ENCODE assay signal across 8 mouse cellular contexts in the genomic region with DNA sequence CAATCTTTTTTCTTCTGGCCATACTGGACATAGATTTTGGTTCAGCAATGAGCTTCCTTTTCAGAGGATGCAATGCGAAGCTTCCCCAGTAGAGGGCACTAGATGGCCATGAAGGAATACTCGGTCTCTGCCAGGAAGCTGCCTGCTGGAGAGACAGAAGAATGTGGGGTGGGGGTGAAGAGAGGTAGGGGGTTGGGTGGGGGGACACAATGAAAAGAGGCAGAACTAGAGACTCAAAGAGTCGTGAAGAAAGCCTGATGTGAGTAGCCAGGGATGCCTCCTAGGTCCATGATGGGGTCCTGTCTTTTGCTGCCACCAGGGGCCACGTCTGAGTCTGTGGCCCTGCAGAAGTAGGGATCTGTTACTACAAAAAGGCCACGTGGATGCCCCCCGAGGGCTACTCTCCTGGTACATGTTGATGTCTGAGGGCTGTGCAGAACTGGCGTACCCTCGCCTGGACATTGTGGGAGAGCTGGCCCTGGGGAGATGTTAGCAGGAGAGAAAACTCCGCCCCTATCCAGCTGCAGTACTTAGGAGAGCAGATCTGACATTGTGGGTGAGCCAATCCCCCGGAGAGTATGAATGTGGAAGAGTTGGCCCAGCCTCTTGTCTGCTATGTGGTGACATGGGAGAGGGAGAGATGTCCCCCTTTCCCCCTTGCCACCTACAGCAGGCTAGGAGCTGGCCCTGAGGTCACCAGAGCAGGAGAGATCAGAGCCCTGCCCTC. TPM values are rescaled to one million over a fixed set of nuclear protein-coding genes. Genes with fewer than 3 reads are reported as not detected.
DNase-seq lines count a peak whose midpoint lies in the region; ATAC-seq and TF ChIP-seq lines count a peak whose summit lies in the region.

No protein-coding gene starts in this region.

- H3K4me3 ChIP-seq in ES-E14 (ENCODE audit: insufficient read depth in 1 of 2, low read depth in 1 of 2, low read length in 2 of 2, poor library complexity in 1 of 2, severe bottlenecking in 1 of 2), result no peak overlapping the region
- H3K4me3 ChIP-seq in forebrain, embryonic 14.5 days (ENCODE audit: low read depth, low read length), result no peak overlapping the region
- no peak overlapping the region for H3K4me3 ChIP-seq in hindbrain, embryonic 10.5 days
- H3K4me3 ChIP-seq in layer of hippocampus, adult 2 months, result no peak overlapping the region
- H3K4me3 ChIP-seq in lung, adult 2 months (replicated peaks; ENCODE audit: extremely low read depth, low read depth, low read length), result no peak overlapping the region

- TF ChIP-seq CTCF in brain, embryonic 14.5 days (IDR thresholded peaks at IDR 0.05; ENCODE audit: borderline replicate concordance, extremely low read depth, insufficient read depth, insufficient read length), result peak; percentile 84
- peak; percentile 87 for TF ChIP-seq CTCF in layer of hippocampus, adult 2 months (conservative IDR thresholded peaks at IDR 0.05)
- TF ChIP-seq CTCF in lung, adult 2 months (IDR thresholded peaks at IDR 0.05; ENCODE audit: insufficient read depth, low read length), result peak; percentile 74

- H3K27me3 ChIP-seq in forebrain, embryonic 14.5 days (replicated peaks; ENCODE audit: control insufficient read depth, insufficient read depth, low read length), result no peaks in the 10 kb centered on the region
- H3K27me3 ChIP-seq in hindbrain, embryonic 10.5 days (ENCODE audit: insufficient read depth, poor library complexity, severe bottlenecking), result no peaks in the 10 kb centered on the region

- no peak for TF ChIP-seq POLR2A in brain, embryonic 14.5 days (IDR thresholded peaks at IDR 0.05; ENCODE audit: borderline replicate concordance, extremely low read depth, insufficient read depth, insufficient read length, poor library complexity, severe bottlenecking)
- TF ChIP-seq POLR2A in lung, adult 2 months (IDR thresholded peaks at IDR 0.05; ENCODE audit: borderline replicate concordance, extremely low read depth, low read depth, low read length), result no peak

- no peak overlapping the region for H3K4me2 ChIP-seq in forebrain, embryonic 14.5 days (ENCODE audit: low read length)

- 23% methylated on average over 10 of the region's 10 CpGs for WGBS in forebrain, embryonic 14.5 days
- 28% methylated on average over 10 of the region's 10 CpGs for WGBS in hindbrain, embryonic 10.5 days
- WGBS in lung, adult 2 months, result 32% methylated on average over 10 of the region's 10 CpGs

- in situ Hi-C loops in ES-E14 (cut with MboI; ENCODE audit: low sequenced_read_pairs in 2 of 2, unreplicated experiment in 2 of 2), result loop anchor here in 1 of 2 experiments (10.0 kb wide), 2 partner anchors 202 to 282 kb away; partner anchors contain the start of gene Fam3b

- no peak overlapping the region for H3K27ac ChIP-seq in ES-E14 (ENCODE audit: insufficient read depth, low read depth, low read length, poor library complexity, severe bottlenecking)
- no peak overlapping the region for H3K27ac ChIP-seq in forebrain, embryonic 14.5 days (ENCODE audit: low read depth, low read length)
- H3K27ac ChIP-seq in hindbrain, embryonic 10.5 days, result peak overlapping the region; percentile 59
- no peak overlapping the region for H3K27ac ChIP-seq in layer of hippocampus, adult 2 months

- H3K9ac ChIP-seq in ES-E14 (ENCODE audit: insufficient read depth, low read depth, low read length, poor library complexity, severe bottlenecking), result 0 out of 2 replicates have a peak overlapping the region, but pooled peaks have one; percentile 6
- no peak overlapping the region for H3K9ac ChIP-seq in forebrain, embryonic 14.5 days (ENCODE audit: low read length)

- H3K4me1 ChIP-seq in ES-E14 (ENCODE audit: control insufficient read depth in 2 of 2, insufficient read depth in 2 of 2, low read length in 2 of 2, poor library complexity in 1 of 2), result peaks cover 0 to 6% of the 10 kb centered on the region in 2 experiments; a peak in 1 of 4 replicates
- no peaks in the 10 kb centered on the region for H3K4me1 ChIP-seq in forebrain, embryonic 14.5 days (ENCODE audit: control insufficient read depth, insufficient read depth, low read length)
- peaks cover 11% of the 10 kb centered on the region for H3K4me1 ChIP-seq in hindbrain, embryonic 10.5 days (replicated peaks)
- H3K4me1 ChIP-seq in lung, adult 2 months (ENCODE audit: control insufficient read depth, insufficient read depth, low read length), result no peaks in the 10 kb centered on the region

- peak; percentile 69 for DNase-seq in ES-E14 (ENCODE audit: low read depth, low spot score)
- peak; percentile 83 for DNase-seq in brain, embryonic 14.5 days (ENCODE audit: low read depth)
- DNase-seq in forebrain, embryonic 14.5 days (ENCODE audit: low spot score), result peak; percentile 88
- peak; percentile 79 for DNase-seq in hindbrain, embryonic 10.5 days (ENCODE audit: low spot score)
- DNase-seq in layer of hippocampus, adult 2 months (ENCODE audit: low spot score in 2 of 2), result peak; percentile 67 to 88
- peak; percentile 72 for DNase-seq in lung, adult 2 months
- peak; percentile 49 for DNase-seq in ovary, postnatal 36 days (ENCODE audit: low spot score)
- DNase-seq in thymus, postnatal 25 days, result peak; percentile 78

- peak; percentile 76 for ATAC-seq in forebrain, embryonic 14.5 days

- H3K36me3 ChIP-seq in ES-E14 (ENCODE audit: control insufficient read depth, insufficient read depth, low read length, poor library complexity, severe bottlenecking), result no peaks in the 10 kb centered on the region
- H3K36me3 ChIP-seq in forebrain, embryonic 14.5 days (ENCODE audit: control insufficient read depth, insufficient read depth, low read length), result no peaks in the 10 kb centered on the region
- no peaks in the 10 kb centered on the region for H3K36me3 ChIP-seq in hindbrain, embryonic 10.5 days

- H3K9me3 ChIP-seq in ES-E14 (ENCODE audit: control insufficient read depth, insufficient read depth, low read depth, low read length), result no peaks in the 10 kb centered on the region
- H3K9me3 ChIP-seq in forebrain, embryonic 14.5 days (replicated peaks; ENCODE audit: control insufficient read depth, low read length), result no peaks in the 10 kb centered on the region
- H3K9me3 ChIP-seq in hindbrain, embryonic 10.5 days, result no peaks in the 10 kb centered on the region

TF ChIP-seq in ES-E14, 5 proteins besides CTCF, POLR2A, EP300 and RAD21:
- TF ChIP-seq MAFK (IDR thresholded peaks at IDR 0.05; ENCODE audit: insufficient read depth, low read depth, low read length) (no peak), HCFC1 (IDR thresholded peaks at IDR 0.05; ENCODE audit: borderline replicate concordance, insufficient read depth, low read length) (no peak), ZC3H11A (IDR thresholded peaks at IDR 0.05; ENCODE audit: borderline replicate concordance, low read depth, low read length) (peak; percentile 51; the same call in 1 of the 2 replicates), CHD2 (IDR thresholded peaks at IDR 0.05; ENCODE audit: low read depth, low read length) (no peak), ZNF384 (IDR thresholded peaks at IDR 0.05; ENCODE audit: low read depth, low read length) (no peak)

RNA-seq across cellular contexts. Expression of gene Bace2, which starts 43.4 kb away (rescaled TPM):
- total RNA-seq in ES-E14 (2012; rRNA removed), result 0.11 and 0.54 TPM in 2 replicates
- 0.37 and 0.71 TPM in 2 replicates for polyA plus RNA-seq in brain, embryonic 14.5 days (2012; rRNA removed)
- 1.8 and 2.9 TPM in 2 replicates for polyA plus RNA-seq in forebrain, embryonic 14.5 days (2014; fragmentation: Nextera tagmentation; extraction: Ambion mirVana)
- 1.0 and 1.8 TPM in 2 replicates for polyA plus RNA-seq in hindbrain, embryonic 10.5 days (2016; fragmentation: Nextera tagmentation; extraction: Ambion mirVana)
- total RNA-seq in layer of hippocampus, adult 2 months (2021), result 1 to 10 TPM; 1.3 to 3.9 TPM
- 3.8 and 4.4 TPM in 2 replicates for polyA plus RNA-seq in lung, adult 2 months (2012; rRNA removed)
